Comparison of ENCODE assay signal across 23 mouse cellular contexts in the genomic region with DNA sequence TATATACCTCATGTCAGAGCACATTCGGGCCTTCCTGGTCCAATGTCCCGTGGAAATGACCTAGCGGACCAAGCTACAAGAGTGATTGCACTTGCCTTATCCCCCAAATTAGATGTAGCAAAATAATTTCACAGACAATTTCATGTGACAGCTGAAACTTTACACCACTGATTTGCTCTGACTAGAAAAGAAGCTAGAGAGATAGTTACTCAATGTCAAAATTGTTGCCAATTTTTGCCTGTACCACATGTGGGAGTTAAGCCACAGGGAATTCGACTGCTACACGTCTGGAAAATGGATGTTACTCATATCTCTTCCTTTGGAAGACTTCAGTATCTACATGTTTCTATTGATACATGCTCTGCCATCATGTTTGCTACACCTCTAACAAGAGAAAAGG.
"Had no signal": no experiment of that assay in that cellular context is flagged by ENCODE, and none has a peak within 500 bp of the region (broad histone marks: within the 10 kb centered on the region; RNA-seq: fewer than 3 reads in every experiment).

No protein-coding gene starts in this region.

- H3K36me3 ChIP-seq: heart, embryonic 12.5 days; hindbrain, embryonic 10.5 days; hindbrain, embryonic 12.5 days; intestine, embryonic 15.5 days; kidney, embryonic 15.5 days; limb, embryonic 10.5 days; limb, embryonic 12.5 days; liver, embryonic 13.5 days had no signal

- H3K4me1 ChIP-seq: heart, embryonic 12.5 days; hindbrain, embryonic 10.5 days; hindbrain, embryonic 12.5 days; intestine, embryonic 15.5 days; kidney, embryonic 15.5 days; limb, embryonic 10.5 days; limb, embryonic 12.5 days; liver, embryonic 13.5 days had no signal

- H3K27me3 ChIP-seq: heart, embryonic 12.5 days; hindbrain, embryonic 12.5 days; intestine, embryonic 15.5 days; kidney, embryonic 15.5 days; limb, embryonic 12.5 days; liver, embryonic 13.5 days had no signal

- H3K4me3 ChIP-seq: gastrocnemius, adult 2 months; heart, adult 2 months; heart, embryonic 12.5 days; hindbrain, embryonic 10.5 days; hindbrain, embryonic 12.5 days; intestine, embryonic 15.5 days; kidney, embryonic 15.5 days; limb, embryonic 10.5 days; limb, embryonic 12.5 days; liver, embryonic 13.5 days had no signal

- DNase-seq: gastrocnemius, adult 2 months; gastrocnemius, postnatal 10 days; gastrocnemius, postnatal 25 days; heart, adult 2 months; heart, postnatal 10 days; heart, postnatal 4 days; kidney, adult 18-20 months; kidney, adult 9 months; kidney, postnatal 14 days; kidney, postnatal 36 days; layer of hippocampus, adult 9-11 months; layer of hippocampus, postnatal 36 days; liver; liver, embryonic 13.5 days had no signal

- H3K27ac ChIP-seq: gastrocnemius, adult 2 months; heart, adult 2 months; hindbrain, embryonic 10.5 days; hindbrain, embryonic 12.5 days; hindbrain, embryonic 14.5 days; intestine, embryonic 15.5 days; kidney, embryonic 15.5 days; kidney, postnatal 0 days; limb, embryonic 10.5 days; limb, embryonic 12.5 days; liver, embryonic 13.5 days had no signal
